In the genomic region with DNA sequence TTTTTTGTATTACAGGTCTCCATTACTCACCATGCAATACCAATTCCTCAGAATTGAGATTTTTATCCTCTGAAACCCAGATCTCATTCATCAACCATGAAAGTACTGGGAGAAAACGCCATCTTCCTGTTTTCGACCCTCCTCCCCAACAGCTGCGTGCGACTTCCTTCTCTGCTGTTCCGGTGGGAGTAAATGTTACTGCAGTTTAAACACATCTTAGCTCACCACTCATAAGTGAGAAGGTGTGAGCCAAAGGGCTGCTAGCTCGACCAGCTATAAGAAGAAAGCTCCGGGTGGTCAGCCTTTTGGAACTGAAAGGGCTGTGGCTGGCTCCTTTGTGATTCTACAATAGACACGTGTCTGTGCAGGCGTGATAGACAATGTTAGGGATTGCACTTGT, we compare ENCODE assay signal across 21 mouse cellular contexts. TPM values are rescaled to one million over a fixed set of nuclear protein-coding genes. Genes with fewer than 3 reads are reported as not detected.
DNase-seq lines count a peak whose midpoint lies in the region; ATAC-seq and TF ChIP-seq lines count a peak whose summit lies in the region.
"Had no signal": no experiment of that assay in that cellular context is flagged by ENCODE, and none has a peak within 500 bp of the region (broad histone marks: within the 10 kb centered on the region; RNA-seq: fewer than 3 reads in every experiment).

No protein-coding gene starts in this region.

- ATAC-seq in common myeloid progenitor, adult 5-6 weeks (replicated peaks; ENCODE audit: low read depth, poor library complexity, severe bottlenecking): peak; percentile 60; the same call in 1 of the 2 replicates
- ATAC-seq: activated CD4-positive, CD25-positive, alpha-beta regulatory T cell, adult 4 months; forebrain, embryonic 13.5 days; forebrain, postnatal 0 days; hindbrain, embryonic 16.5 days; Patski had no signal

- peak overlapping the region; percentile 71 for H3K27ac ChIP-seq in thymus, adult 2 months (ENCODE audit: control insufficient read depth, insufficient read depth, low read length)
- H3K27ac ChIP-seq: embryonic facial prominence, embryonic 13.5 days; forebrain, embryonic 13.5 days; heart, embryonic 13.5 days; hindbrain, embryonic 12.5 days had no signal

- H3K27me3 ChIP-seq in thymus, adult 2 months (ENCODE audit: control insufficient read depth, insufficient read depth, low read length): no peaks in the 10 kb centered on the region
- H3K27me3 ChIP-seq: CH12.LX; embryonic facial prominence, embryonic 13.5 days; forebrain, embryonic 13.5 days; heart, embryonic 13.5 days; hindbrain, embryonic 12.5 days; Patski had no signal

- H3K4me1 ChIP-seq in thymus, adult 2 months (replicated peaks; ENCODE audit: control insufficient read depth, insufficient read depth, low read length): peaks cover 6% of the 10 kb centered on the region; the same call in 1 of the 2 replicates

- no peak for TF ChIP-seq CTCF in thymus, adult 2 months (IDR thresholded peaks at IDR 0.05; ENCODE audit: borderline replicate concordance, control insufficient read depth, extremely low read depth, insufficient read depth, low read length, poor library complexity)

- DNase-seq in brain, adult 2 months (ENCODE audit: low read depth, low spot score): peak; percentile 8
- peak; percentile 38 for DNase-seq in thymus, adult 2 months
- DNase-seq in thymus, postnatal 25 days: peak; percentile 42
- DNase-seq in cerebellum, postnatal 4 days (ENCODE audit: low spot score in 2 of 2): no peak
- DNase-seq in kidney, adult 8-10 months: no peak
- DNase-seq in right cerebral cortex, adult 2 months (ENCODE audit: low spot score in 2 of 2): no peak
- DNase-seq: adrenal gland, postnatal 14 days; cerebellum, adult 2 months; cerebellum, postnatal 14 days; forebrain, postnatal 0 days; gastrocnemius, postnatal 14 days; heart, postnatal 4 days had no signal

- TF ChIP-seq POLR2A in thymus, adult 2 months (IDR thresholded peaks at IDR 0.05; ENCODE audit: control insufficient read depth, extremely low read depth, insufficient read depth, low read length, poor library complexity): no peak

- H3K36me3 ChIP-seq in thymus, adult 2 months (ENCODE audit: control insufficient read depth, insufficient read depth, low read length): no peaks in the 10 kb centered on the region
- H3K36me3 ChIP-seq: embryonic facial prominence, embryonic 13.5 days; heart, embryonic 13.5 days; hindbrain, embryonic 12.5 days had no signal

- no peak overlapping the region for H3K4me3 ChIP-seq in thymus, adult 2 months (ENCODE audit: control insufficient read depth, insufficient read depth, low read length)
- H3K4me3 ChIP-seq: embryonic facial prominence, embryonic 13.5 days; forebrain, embryonic 13.5 days; heart, embryonic 13.5 days; hindbrain, embryonic 12.5 days had no signal

- 31% methylated on average over 9 of the region's 9 CpGs for WGBS in thymus, adult 2 months

RNA-seq across cellular contexts. Expression of gene Lrguk, which starts 46.5 kb away (rescaled TPM):
- total RNA-seq in common myeloid progenitor, adult 5-6 weeks (2017): 0.23 and 0.24 TPM in 2 replicates
- 0.23 and 0.31 TPM in 2 replicates for polyA plus RNA-seq in thymus, adult 2 months (2012; rRNA removed)
- polyA plus RNA-seq: activated CD4-positive, CD25-positive, alpha-beta regulatory T cell, adult 4 months had no signal

Comparison
In these comparisons a context has a peak if more than half of its experiments do, and no peak if none do; other contexts are left out.
1. DNase-seq: peak in brain, adult 2 months (single experiment), thymus, adult 2 months (single experiment) and thymus, postnatal 25 days (single experiment); none in cerebellum, postnatal 4 days (0 of 2), kidney, adult 8-10 months (0 of 2) and right cerebral cortex, adult 2 months (0 of 2).